Mouse (Mus musculus) cerebellum, adult 2 months (tissue): ENCODE measurements at regions not wholly inside any gene's neighbourhood (a gene's known extent, or its start where the extent isn't known, plus 50 kb on each side); places are given as distances from the start of the nearest gene placed in this dataset.

Experiments
- DNase-seq, 2 experiments: peaks; one replicate each; pipeline ENCODE4 v3.0.0; 2021
- H3K27ac ChIP-seq: fragments of 200-500 bp; 2 replicates; pipeline ENCODE4 v1.5.1; 2012; ENCODE audit warnings: low read length, control low read depth, inconsistent platforms; ENCODE audit not compliant: insufficient read depth
- H3K27me3 ChIP-seq: fragments of 200-500 bp; 2 replicates; pipeline ENCODE4 v1.6.1; 2012; ENCODE audit warnings: inconsistent platforms, mild to moderate bottlenecking, low read length, moderate library complexity; ENCODE audit not compliant: control insufficient read depth, insufficient read depth
- H3K4me1 ChIP-seq: fragments of 200-500 bp; 2 replicates; pipeline ENCODE4 v1.6.1; 2011; ENCODE audit warnings: low read length; ENCODE audit not compliant: control insufficient read depth, insufficient read depth
- H3K4me3 ChIP-seq: fragments of 200-500 bp; replicated peaks from 2 replicates; pipeline ENCODE3; 2011; ENCODE audit warnings: mild to moderate bottlenecking, low read depth, low read length, control low read depth; ENCODE audit not compliant: insufficient read depth
- CTCF ChIP-seq: fragments of 200-500 bp; IDR thresholded peaks from 2 replicates; pipeline ENCODE4 v1.5.1; 2011; ENCODE audit warnings: low read depth, mild to moderate bottlenecking, control low read depth, low read length, moderate library complexity, borderline replicate concordance; ENCODE audit not compliant: insufficient read depth
- POLR2A ChIP-seq: fragments of 200-500 bp; IDR thresholded peaks from 2 replicates; pipeline ENCODE4 v1.6.1; 2011; ENCODE audit warnings: low read length, control low read depth, borderline replicate concordance; ENCODE audit not compliant: insufficient read depth
- WGBS: fragments of 180-500 bp; shearing (Covaris S2); methylation state at CpG from one replicate; pipeline ENCODE4 v1.1.7; 2018; 5-methylcytosine and 5-hydroxymethylcytosine counted together

- TF ChIP-seq POLR2A (no peak), CTCF (no peak)
- no peak for DNase-seq
These were observed 217.6 kb downstream of the Gm11077 start for GRCm38 (mm10) chr6:140946720-140947119.

DNA sequence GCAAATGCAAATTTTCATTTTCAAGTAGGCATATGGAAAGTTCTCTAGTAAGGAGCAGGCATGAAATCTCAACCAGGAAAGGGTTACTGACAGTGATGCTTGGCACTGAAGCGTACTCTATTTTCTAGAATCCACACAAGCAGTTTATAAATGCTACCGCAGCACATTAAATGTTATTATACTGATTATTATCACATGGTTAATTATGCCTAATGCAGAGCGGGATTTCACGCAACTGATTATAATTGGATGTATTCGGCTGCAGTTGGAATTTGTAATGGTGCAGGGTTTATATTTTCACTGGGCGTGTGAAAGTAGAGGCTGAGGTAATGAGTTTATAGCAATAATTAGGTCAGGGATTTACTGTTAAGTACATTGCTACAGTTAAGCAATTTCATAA, 221.4 kb downstream of the Gm11077 start:
- DNase-seq = no peak
- WGBS = 82% methylated on average over 6 of the region's 6 CpGs
- Histone ChIP-seq H3K27ac (no peak overlapping the region), H3K4me1 (peaks cover 4% of the 10 kb centered on the region; the same call in 1 of the 2 replicates), H3K27me3 (no peaks in the 10 kb centered on the region), H3K4me3 (no peak overlapping the region)
- TF ChIP-seq POLR2A (no peak), CTCF (no peak)

More at GRCm38 (mm10) chr6:140946720-140947119, 217.6 kb downstream of the Gm11077 start:
- Histone ChIP-seq H3K4me3 (no peak overlapping the region), H3K4me1 (no peaks in the 10 kb centered on the region), H3K27ac (no peak overlapping the region), H3K27me3 (no peaks in the 10 kb centered on the region)
- WGBS = 10% methylated on average over 2 of the region's 2 CpGs

- Histone ChIP-seq H3K27me3 (no peaks in the 10 kb centered on the region), H3K27ac (peak overlapping the region; percentile 33; the same call in 1 of the 2 replicates), H3K4me1 (peaks cover 4% of the 10 kb centered on the region; the same call in 1 of the 2 replicates), H3K4me3 (no peak overlapping the region)
- no peak for DNase-seq
- no peak for TF ChIP-seq CTCF
- TF ChIP-seq POLR2A = no peak
These were observed 224.2 kb downstream of the Gm11077 start for GRCm38 (mm10) chr6:140953256-140953655.

GRCm38 (mm10) chr6:140953721-140954120, 224.6 kb downstream of the Gm11077 start:
- peak; percentile 31 to 80 for DNase-seq
- TF ChIP-seq POLR2A (no peak), CTCF (no peak)
- H3K4me1 ChIP-seq = peaks cover 4% of the 10 kb centered on the region; the same call in 1 of the 2 replicates
- H3K4me3 ChIP-seq = no peak overlapping the region
- H3K27me3 ChIP-seq = no peaks in the 10 kb centered on the region
- H3K27ac ChIP-seq = peak overlapping the region; percentile 33; the same call in 1 of the 2 replicates
- WGBS = 35% methylated on average over 1 of the region's 1 CpGs

- Histone ChIP-seq H3K4me1 (peaks cover 4% of the 10 kb centered on the region; the same call in 1 of the 2 replicates), H3K4me3 (no peak overlapping the region), H3K27ac (no peak overlapping the region), H3K27me3 (no peaks in the 10 kb centered on the region)
- TF ChIP-seq CTCF (no peak), POLR2A (no peak)
- WGBS = 53% methylated on average over 13 of the region's 13 CpGs
- no peak for DNase-seq
These were observed 226.9 kb downstream of the Gm11077 start for GRCm38 (mm10) chr6:140955751-140956521.

DNA sequence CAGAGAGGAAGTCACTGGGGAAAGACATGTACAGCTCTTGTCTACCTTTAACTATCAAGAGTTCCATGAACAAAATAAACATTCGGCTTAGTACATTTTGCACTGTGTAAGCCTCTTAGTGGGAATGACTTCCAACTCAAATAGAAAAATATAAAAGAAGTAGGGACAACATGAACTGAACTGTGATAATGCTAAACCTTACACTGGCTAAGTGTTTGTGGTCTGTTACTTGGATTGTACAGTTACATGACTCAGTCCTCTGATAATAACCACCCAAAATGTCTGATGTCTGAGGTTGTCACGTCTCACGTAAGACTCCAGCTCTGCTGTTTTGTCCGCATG, 227.4 kb downstream of the Gm11077 start:
- no peak overlapping the region for H3K27ac ChIP-seq
- H3K4me3 ChIP-seq = no peak overlapping the region
- DNase-seq = no peak
- H3K27me3 ChIP-seq = no peaks in the 10 kb centered on the region
- H3K4me1 ChIP-seq = peaks cover 4% of the 10 kb centered on the region; the same call in 1 of the 2 replicates
- 86% methylated on average over 4 of the region's 4 CpGs for WGBS
- TF ChIP-seq POLR2A (no peak), CTCF (no peak)

- Histone ChIP-seq H3K4me3 (no peak overlapping the region), H3K27ac (no peak overlapping the region), H3K4me1 (peaks cover 14% of the 10 kb centered on the region; the same call in 1 of the 2 replicates), H3K27me3 (no peaks in the 10 kb centered on the region)
- peak; percentile 59 to 62 for DNase-seq
- TF ChIP-seq CTCF = no peak
- no peak for TF ChIP-seq POLR2A
- WGBS = 33% methylated on average over 11 of the region's 11 CpGs
These were observed 232.9 kb downstream of the Gm11077 start for GRCm38 (mm10) chr6:140961987-140962386.

GRCm38 (mm10) chr6:140962563-140962962, 233.5 kb downstream of the Gm11077 start:
- no peak overlapping the region for H3K4me3 ChIP-seq
- H3K4me1 ChIP-seq = peaks cover 14% of the 10 kb centered on the region; the same call in 1 of the 2 replicates
- WGBS = 22% methylated on average over 4 of the region's 4 CpGs
- no peaks in the 10 kb centered on the region for H3K27me3 ChIP-seq
- no peak overlapping the region for H3K27ac ChIP-seq
- DNase-seq = peak; percentile 48 to 62
- TF ChIP-seq CTCF (no peak), POLR2A (no peak)
